Mouse (Mus musculus) heart, postnatal 14 days (tissue): ENCODE results near the gene Myh14. TPM values are rescaled to one million over a fixed set of nuclear protein-coding genes. Genes with fewer than 3 reads are reported as not detected.
"Not testable (repeated sequence)": the region's sequence is repeated elsewhere in the genome, so short reads cannot be mapped to it uniquely, and the experiment has no call there.

Experiments used
- DNase-seq, 2 experiments: peaks; one replicate each; pipeline ENCODE4 v3.0.0; 2021 to 2022
- intact Hi-C: fragments of 180-260 bp; cut with DNase I; formaldehyde crosslinking; loops from one replicate; pipeline ENCODE4 v1.15.1; 2025
- long read RNA-seq, 2 experiments: library from polyadenylated mRNA; stranded (forward); transcript quantifications; one replicate each; pipeline ENCODE4 v2.0.0; 2021
- total RNA-seq, 2 experiments: library from RNA; stranded (reverse); gene quantifications; 2 replicates each; pipeline ENCODE4 v1.2.3; 2021

The Myh14 gene
- 10 to 100 TPM; 55.0 to 72.4 TPM for total RNA-seq
- long read RNA-seq, experiment 1, full-length matches to known transcripts = 3 of 29 reads
- long read RNA-seq, experiment 1, partial matches to known transcripts = 12 of 29 reads
- long read RNA-seq, experiment 1, other reads (novel, unspliced or antisense) = 14 of 29 reads
- long read RNA-seq, experiment 2, full-length matches to known transcripts = 2 of 39 reads
- long read RNA-seq, experiment 2, partial matches to known transcripts = 13 of 39 reads
- long read RNA-seq, experiment 2, other reads (novel, unspliced or antisense) = 24 of 39 reads

DNA sequence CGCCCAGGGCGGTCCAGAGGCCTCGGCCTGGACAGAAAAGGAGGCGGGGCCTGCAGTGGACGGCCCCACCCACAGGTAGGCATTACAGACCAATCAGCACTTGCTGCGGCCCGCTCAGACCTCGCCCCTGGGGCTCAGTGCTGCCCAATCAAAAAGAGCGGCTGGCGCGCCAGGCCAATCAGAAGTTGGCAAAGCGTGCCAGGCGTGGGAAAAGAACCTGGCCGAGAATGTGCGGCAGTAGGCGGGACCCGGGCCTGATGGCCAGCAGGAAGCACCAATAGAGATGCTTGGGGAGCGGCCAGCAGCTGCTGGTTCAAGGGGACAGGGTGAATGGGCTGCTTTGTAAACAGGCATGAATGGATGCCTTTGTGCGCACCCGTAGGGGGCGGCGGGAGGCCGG is at the start of gene Myh14:
Myh14 (minus strand) TSS at position 41 of the 400 bp plus-strand sequence.
- intact Hi-C loops = no loop called here
- peak; percentile 80 to 87 for DNase-seq

DNA sequence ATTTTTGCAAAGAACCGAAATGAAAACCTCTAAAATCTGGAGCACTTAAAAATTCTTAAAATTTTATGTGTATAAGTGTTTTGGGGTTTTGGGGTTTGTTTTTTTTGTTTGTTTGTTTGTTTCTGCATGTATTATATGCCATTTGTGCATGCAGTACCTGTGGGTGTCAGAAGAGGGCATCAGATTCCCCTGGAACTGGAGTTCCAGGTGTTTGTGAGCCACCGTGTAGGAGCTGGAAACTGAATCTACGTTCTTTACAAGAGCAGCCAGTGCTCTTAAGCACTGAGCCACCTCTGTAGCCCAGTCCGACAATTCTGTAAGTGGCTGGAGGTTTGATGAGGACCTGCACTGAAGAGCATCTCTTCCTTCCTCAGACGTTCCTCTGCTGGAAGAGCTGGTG is 39.2 kb upstream of the Myh14 start:
- intact Hi-C loops = no loop called here

DNA sequence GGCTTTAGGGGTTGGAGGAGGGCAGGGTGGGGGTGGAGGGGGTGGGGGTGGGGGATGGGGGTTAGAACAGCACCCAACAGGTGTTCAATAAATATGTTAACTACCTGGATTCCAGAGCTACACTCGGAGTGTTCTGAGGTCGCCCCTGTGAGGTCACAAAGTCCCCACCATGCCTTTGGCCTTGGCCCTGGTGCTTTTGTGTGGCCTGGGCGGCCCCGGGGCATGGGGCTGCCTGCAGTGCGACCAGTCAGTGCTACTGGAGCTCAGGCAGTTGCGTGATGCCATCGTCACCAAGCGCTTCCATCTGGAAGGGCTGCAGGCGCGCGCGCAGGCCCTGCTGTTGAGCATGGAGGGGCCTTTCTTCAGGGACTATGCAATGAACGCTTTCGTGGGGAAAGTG is 37.9 kb upstream of the Myh14 start, which contains the start of gene Izumo2:
Izumo2 (plus strand) TSS at position 169 of the 400 bp plus-strand sequence.
- DNase-seq = no peak
- intact Hi-C loops = no loop called here

More for the DNA sequence above, 39.2 kb upstream of the Myh14 start:
- DNase-seq = no peak

DNA sequence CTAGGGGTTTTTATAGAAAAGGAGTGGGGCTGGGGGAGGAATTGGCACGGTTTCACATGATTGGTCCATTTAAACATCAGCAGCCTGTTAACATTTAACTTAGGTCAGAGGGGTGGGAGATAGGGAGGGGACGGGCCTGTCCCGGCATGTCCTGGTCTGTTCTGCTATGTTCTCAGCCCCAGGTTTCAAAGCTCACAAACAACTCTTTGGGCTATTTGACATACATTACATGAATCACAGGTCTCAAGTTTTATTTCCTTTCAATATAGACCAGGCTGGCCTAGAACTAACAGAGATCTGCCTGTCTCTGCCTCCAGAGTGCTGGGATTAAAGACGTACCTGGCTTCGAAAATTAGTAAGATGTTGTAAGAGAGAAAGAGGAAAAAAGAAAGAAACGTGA is 37.5 kb upstream of the Myh14 start:
- intact Hi-C loops, DNase-seq: not testable (repeated sequence)

DNA sequence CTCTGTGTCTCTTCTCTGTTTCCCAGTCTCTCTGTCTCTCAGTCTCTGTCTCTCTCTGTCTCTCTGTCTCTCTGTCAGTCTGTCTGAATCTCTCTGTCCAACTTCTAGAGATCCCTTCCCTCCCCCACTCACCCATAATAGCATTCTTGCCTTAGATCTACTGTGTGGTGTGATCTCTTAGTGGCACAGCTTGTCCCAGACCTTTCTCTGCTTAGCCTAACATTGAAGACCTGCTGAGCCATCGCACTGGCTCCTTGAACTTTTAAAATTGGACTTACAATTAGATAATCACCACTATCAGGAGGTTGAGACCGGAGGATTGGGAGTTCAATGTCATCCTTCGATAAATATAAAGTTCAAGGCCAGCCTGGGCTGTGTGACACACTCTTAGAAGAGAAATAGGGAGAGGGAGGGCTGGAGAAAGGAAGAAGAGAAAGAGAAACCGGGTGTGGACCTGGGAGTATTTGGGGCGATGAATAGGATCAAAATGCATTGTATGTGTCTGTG is 36.6 kb upstream of the Myh14 start:
- intact Hi-C loops = no loop called here
- no peak for DNase-seq

DNA sequence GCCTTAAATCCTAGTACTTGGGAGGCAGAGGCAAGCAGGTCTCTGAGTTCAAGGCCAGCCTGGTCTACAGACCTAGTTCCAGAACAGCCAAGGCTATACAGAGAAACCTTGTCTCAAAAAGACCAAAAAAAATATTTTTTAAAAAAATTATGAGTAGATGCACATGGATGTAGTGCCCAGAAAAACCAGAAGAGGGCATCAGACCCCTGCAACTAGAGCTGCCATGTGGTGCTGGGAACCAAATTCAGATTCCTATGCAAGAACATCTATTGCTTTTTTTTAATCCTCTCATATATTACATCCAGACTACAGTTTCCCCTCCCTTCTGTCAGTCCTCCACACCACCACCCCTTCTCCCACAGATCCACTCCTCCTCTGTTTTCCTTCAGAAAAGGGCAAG is 35.7 kb upstream of the Myh14 start:
- DNase-seq = no peak
- intact Hi-C loops = no loop called here

DNA sequence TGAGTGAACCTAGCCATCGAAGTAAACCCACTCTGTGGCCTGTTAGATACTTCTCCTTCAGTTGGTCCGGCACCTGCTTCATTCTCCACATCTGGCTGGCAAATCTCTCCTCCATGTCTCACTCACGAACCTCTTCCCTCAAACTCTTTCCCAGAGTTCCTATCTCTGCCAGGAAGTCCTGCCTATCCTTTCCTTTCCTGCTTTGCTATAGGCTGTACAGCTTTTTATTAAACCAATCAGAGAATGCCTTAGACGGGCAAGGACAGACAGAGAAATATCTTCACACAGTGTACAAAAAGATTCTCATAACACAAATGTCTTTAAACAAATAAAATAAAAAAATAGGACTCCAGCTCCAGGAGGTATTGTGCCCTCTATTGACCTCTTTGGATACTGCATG is 34.4 kb upstream of the Myh14 start:
- intact Hi-C loops = no loop called here
- no peak for DNase-seq

DNA sequence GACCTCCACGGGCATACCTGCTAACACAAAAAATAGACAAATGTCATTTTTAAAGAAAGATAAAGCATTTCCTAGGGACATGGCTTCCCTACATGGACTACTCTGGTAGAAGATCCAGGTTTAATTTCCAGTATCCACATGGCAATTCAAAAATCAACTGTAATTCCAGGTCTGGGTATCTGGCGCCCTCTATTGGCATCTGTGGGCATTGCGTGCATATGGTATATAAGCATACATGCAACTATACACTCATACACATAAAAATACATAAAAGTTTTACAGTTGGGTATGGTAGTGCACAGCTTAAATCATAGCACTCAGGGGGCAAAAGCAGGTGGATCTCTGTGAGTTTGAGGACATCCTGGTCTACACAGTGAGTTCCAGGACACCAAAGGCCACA is 33.7 kb upstream of the Myh14 start:
- DNase-seq = peak; percentile 36 to 52
- intact Hi-C loops = loop anchor here (5.0 kb wide), 2 partner anchors 37 to 52 kb away; no protein-coding TSS in a partner anchor

DNA sequence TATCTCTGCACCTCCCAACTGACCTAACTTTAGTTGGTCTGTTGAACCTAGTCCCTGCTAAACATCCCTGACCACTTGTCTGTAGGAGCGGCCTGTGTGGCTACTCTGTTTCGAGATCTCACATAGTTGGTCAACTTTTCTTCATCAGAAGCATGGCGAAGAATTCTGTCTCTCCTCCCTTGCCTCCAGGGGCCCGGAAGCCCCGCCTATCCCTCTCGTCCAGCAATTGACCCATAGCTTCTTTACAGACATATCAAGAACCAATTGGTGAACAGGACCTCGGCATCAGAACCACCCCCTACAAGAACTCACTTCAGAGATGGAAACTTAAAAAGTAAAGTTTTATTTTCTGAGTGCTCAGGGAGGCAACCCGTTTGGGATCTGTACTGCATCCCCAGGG is 32.3 kb upstream of the Myh14 start:
- intact Hi-C loops = loop anchor here (5.0 kb wide), 2 partner anchors 36 to 51 kb away; no protein-coding TSS in a partner anchor
- DNase-seq = no peak

DNA sequence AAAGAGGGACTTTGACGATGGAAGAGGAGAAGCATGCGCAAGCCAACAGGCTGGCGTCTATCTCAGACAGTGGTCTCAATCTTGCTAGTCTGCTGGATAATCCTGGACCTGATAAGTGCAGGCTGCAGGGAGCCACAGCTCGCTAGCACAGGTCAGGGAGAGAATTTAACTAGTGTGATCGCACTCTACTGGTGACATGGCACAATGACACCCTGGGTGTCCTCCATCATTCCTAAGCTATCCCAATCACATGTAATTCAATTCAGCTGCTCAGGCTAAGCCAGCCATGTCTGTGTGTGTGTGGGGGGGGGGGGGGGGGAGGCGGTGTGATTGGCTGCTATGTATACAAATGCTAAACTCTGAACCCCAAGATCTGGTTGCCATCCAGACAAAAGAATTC is 31.3 kb upstream of the Myh14 start:
- DNase-seq = peak; percentile 20 to 36

DNA sequence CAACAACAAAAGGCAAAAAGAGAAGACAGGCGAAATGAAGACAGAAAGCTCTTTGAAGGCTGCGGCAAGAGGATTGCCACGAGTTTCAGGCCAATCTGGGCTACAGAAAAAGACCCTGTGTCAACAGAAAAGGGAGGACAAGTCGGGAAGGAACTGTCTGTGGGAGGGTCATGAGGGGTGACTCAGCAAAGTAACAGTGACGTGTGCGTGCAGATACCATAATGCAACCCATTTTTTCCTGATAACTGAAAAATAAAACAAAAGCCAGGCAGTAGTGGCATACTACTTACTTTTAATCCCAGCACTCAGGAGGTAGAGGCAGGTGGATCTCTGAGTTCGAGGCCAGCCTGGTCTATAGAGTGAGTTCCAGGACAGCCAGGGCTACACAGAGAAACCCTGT is 27.3 kb upstream of the Myh14 start:
- intact Hi-C loops = no loop called here
- no peak for DNase-seq

More for the DNA sequence above, 31.3 kb upstream of the Myh14 start:
- intact Hi-C loops = loop anchor here (5.0 kb wide), 2 partner anchors 35 to 50 kb away; no protein-coding TSS in a partner anchor

DNA sequence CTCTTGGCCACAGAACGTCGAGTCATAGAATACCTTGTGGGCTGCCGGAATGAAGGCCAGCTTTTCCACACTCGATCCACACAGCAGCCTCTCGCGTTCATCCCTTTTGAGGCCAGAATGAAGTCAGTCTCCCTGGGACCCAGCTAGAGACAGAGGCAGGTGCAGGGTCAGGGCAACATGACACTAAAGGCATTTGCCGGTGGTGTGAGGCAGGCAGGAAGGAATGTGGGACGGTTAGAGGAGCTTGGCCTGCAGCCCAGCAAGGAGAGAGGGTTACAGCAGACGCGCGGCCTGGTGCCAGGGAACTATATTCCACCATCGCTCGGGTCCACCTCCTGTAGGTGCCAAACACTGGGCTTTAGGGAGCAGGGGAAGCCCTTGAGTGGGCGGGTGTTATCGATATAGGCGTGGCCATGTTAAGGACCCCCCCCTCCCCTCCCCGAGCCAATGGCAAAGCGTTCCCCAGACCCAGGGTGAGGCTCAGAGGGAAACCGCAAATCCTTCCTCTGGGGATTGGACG is 26.6 kb upstream of the Myh14 start:
- intact Hi-C loops = no loop called here
- DNase-seq = peak; percentile 75 to 81

DNA sequence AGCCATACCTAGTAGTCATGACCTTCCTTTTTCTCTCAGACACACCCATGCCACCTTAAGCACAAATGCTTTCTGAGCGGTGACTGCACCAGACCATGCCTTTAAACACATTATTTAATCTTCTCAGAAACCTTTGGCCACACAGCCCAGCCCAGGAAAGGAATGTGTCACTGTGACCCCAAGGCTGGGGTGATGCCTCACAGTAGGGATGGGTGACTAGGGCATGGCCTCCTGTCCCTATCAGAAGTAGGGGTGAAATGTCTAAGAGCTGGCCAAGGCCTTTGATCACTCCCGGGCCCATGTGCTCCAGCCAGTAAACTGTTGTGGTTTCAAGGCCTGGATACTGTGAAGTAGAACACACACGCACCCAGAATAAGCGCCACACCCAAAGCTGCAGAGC is 24.6 kb upstream of the Myh14 start:
- intact Hi-C loops = no loop called here
- DNase-seq = no peak

DNA sequence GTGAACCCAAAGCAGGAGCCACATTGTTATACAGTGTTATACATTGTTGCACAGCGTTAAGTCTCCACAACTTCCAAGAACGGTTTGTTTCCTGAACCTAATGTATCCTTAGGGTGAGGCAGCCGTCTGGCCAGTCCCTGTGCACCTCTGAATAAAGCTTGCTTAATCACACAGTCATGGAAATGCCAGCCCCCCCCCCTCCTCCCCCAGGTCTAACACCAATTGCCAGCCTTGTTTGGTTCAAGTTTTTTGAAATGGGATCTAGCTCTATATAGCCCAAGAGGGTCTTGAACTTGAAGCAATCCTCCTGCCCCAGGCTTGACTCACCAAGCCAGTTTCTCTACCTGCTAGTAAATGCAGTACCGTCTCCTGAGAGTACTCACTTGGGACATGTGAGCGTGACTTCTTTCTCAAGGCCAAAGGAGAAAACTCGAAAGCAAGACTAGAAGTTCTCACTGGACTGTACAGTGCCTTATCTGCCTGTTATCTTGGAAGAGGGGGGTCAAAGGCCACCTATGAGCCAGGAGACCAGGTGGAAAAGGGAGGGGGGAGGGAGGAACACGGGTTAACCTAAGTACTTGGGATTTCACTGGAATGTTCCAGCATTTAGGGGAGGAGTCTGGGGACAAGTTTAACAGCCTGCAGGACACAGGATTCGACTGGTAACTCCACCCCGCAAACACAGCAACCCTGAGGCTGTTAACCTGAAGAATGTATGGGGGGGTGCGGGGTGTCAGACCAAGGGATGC is 23.0 kb upstream of the Myh14 start:
- DNase-seq = no peak
- intact Hi-C loops = no loop called here

DNA sequence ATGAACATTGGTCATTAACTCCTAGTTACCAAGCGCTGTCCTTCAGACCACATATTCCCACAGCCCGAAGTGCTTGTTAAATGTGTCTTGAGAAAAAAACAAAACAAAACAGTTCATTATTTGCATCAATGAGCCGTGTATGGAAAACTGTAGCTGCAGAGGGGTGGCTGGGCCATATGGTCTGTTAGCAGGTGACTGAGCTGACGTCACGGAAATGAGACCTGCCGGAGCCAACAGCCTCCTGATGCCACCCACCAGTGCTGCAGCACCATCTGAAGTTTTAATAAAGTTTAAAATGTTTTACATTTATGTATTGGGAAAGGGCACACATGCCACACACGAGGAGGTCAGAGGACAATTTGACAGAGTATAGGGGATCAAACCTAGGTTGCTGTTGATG is 18.7 kb upstream of the Myh14 start:
- intact Hi-C loops = no loop called here
- DNase-seq = no peak

DNA sequence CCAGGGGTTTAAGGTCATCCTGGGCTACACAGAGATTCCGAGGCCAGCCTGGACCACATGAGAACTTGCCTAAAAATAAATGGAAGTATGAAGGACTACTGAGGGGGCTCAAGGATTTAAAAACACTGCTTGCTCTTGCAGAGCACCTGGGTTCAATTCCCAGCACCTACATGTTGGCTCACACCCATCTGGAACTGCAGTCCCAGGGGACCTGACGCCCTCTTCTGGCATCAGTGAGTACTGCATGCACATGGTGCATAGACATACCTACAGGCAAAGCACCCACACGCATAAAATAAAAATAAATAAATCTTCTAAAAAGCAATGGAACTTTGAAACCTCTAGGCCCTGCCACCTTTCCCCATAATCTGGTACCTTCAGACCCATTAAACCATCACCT is 18.2 kb upstream of the Myh14 start:
- DNase-seq = no peak
- intact Hi-C loops = no loop called here

DNA sequence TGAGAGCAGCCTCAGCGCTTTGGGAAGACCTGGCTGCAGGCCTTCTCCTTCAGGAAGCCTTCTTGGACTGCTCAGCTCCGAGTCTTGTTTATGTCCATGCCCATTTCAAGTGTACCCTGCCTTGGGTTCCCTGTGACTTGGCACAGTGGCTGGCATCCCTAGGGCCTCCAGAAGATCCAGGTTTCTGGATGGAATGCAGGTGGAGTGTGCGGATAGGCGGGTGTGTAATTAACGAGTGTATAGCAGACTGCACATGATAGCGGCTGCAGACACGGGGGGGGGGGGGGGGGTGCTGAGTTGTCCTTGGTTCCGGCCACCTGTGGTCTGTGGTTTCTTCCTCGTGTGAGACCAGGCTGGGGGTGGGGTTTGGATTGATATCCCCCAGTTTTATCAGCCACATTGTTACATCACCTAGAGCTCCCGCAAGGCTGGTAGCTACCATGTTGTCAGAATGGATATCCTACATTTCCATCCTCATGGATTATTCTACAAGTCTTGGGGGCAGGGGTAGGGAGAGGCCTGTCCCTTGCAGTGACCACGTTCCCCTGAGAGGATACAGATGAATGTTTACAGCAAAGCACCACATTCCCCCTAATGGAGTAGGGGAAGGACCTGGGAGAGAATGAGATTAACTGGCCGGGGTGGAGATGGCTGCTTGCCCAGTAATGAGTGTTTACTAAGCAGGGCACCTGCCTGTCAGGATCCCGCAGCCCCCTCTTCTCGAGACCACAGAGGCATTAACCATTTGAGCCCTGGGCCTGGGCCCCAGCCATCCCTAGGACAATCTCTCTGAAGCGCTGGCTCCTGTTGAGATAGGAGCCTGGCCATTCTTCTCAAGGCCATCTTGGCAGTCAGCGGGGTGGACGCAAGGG is 15.1 kb upstream of the Myh14 start:
- peak; percentile 39 to 55 for DNase-seq
- intact Hi-C loops = no loop called here

DNA sequence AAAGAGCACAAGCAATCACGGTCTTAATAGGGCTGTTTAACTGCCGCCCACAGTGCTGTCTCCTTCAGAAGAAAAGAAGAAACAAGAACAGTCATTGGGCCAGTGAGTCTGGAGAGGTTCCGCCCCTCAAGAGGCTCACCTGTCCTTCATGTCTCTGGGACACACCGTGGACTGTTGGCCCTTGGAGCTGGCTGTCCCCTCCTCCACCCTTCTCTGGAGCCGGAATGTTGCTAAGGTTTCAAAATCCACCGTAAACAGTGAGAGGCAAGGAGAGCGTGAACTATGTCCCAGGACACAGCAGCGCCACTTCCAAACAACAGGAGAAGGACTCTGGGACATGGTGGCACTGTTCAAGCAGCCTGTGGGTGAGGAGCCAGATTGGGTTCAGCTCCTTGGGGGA is 13.0 kb upstream of the Myh14 start:
- peak; percentile 33 to 50 for DNase-seq
- intact Hi-C loops = no loop called here

DNA sequence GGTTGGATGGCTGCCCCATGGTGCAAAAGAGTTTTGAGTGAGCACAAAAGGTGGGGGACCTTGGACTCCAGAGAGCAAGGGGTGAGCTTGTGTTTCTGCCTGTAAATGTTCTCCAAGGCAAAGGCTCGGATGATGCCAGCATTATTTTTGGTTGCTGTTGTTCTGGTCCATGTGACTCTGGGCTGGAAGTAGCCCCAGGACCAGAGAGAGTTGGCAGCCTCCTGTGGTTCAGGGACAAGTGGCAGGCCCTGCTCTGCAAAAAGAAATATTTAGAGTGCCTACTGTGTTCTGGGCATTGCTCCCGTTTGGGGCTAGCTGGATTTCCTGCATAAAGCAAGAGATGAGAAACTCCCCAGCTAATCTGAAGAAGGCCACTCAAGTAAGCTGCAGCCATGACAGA is 6.0 kb upstream of the Myh14 start:
- DNase-seq = peak; percentile 42 to 60
- intact Hi-C loops = no loop called here

DNA sequence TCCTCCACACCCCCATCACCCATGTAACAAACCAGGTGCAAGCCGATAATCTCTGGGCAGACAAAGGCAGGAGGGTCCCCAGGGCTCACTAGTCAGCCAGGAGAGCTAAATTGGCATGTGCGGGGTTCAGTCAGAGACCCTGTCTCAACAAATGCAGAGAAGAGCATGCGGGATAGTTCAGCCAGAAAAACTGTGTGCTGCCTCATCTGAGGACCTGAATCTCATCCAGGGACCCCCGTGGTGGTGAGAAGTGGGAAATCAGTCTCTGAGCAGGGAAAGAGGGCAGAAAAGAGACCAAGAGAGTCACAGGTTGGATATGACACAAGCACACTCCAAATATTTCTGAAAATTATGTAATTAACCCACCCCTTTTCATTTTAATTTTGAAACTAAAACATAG is 5.5 kb upstream of the Myh14 start:
- no peak for DNase-seq
- intact Hi-C loops = no loop called here
